Mouse (Mus musculus) embryonic fibroblast, embryonic 13.5 days (primary cell): ENCODE results near the gene Gm49380. TPM values are rescaled to one million over a fixed set of nuclear protein-coding genes. Genes with fewer than 3 reads are reported as not detected.

Experiments used
- H3K27ac ChIP-seq: 2 replicates; pipeline ENCODE4 v1.5.1; 2012; ENCODE audit warnings: low read length, control low read depth, inconsistent platforms; ENCODE audit not compliant: insufficient read depth
- H3K4me1 ChIP-seq: 2 replicates; pipeline ENCODE4 v1.6.1; 2011; ENCODE audit warnings: low read length; ENCODE audit not compliant: control insufficient read depth, insufficient read depth
- H3K4me3 ChIP-seq: 2 replicates; pipeline ENCODE4 v1.5.1; 2011; ENCODE audit warnings: mild to moderate bottlenecking, control low read depth, low read length; ENCODE audit not compliant: insufficient read depth
- CTCF ChIP-seq: IDR thresholded peaks from 2 replicates; pipeline ENCODE4 v1.5.1; 2011; ENCODE audit warnings: mild to moderate bottlenecking, control low read depth, low read length, moderate library complexity, borderline replicate concordance; ENCODE audit not compliant: insufficient read depth
- POLR2A ChIP-seq: IDR thresholded peaks from 2 replicates; pipeline ENCODE4 v1.6.1; 2011; ENCODE audit warnings: low read depth, mild to moderate bottlenecking, control low read depth, low read length, moderate library complexity
- polyA plus RNA-seq: library from polyadenylated mRNA; stranded (reverse); fragments of >200 nt; gene quantifications from 2 replicates; pipeline ENCODE4 v1.2.4, GENCODE M21; 2011; ENCODE audit warnings: low read depth; ENCODE audit not compliant: missing spikeins, insufficient read length

Gm49380 gene
- polyA plus RNA-seq, 1 experiment, result 0.21 TPM

GRCm38 (mm10) chr9:44134851-44135730 is 21.8 kb upstream of the Gm49380 start:
- Histone ChIP-seq H3K4me1 (0 out of 2 replicates have a peak, but pooled peaks cover 3% of the 10 kb centered on the region), H3K27ac (peak overlapping the region; percentile 60; the same call in 1 of the 2 replicates)

DNA sequence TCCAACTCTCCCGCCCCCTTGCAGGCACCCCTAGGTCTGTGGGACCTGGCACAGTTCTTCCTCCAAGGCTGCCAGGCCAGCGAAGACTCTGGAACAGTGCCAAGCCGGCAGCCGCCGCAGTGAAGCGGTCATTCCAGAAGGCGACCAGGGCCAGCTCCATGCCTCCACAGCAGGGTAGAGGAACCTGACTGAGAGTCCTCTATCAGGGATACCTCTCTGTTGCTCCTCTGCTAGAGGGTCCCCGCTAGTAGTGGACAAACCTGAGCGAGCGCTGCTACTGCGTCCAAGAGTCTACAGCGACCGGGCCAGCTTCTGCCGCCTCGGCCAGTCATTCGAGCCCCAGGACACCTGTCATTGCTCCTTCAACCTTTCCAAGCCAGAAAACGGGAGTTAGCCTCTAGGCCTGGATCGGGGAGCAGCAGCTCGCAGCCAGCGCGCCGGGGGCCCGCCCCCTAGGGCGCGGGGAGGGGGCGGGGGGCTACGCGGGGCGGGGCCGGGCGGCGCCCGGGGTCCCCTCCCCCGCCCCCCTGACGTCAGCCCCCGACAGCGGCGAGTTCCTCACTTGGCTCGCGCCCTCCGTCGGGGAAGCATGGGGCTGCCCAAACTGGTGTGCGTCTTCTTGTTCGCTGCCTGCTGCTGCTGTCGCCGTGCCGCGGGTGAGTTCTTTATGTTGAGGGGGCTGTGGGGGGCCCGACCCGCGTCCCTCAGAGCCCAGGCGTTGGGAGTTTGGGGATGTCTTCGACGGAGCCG is 21.0 kb upstream of the Gm49380 start, which contains the start of gene Mcam:
Gene Mcam, plus strand, starts transcription at position 369 of the 750 bp plus-strand sequence.
- Histone ChIP-seq H3K27ac (peak within 1 kb of the TSS; percentile 60; the same call in 1 of the 2 replicates), H3K4me1 (peaks cover 6% of the 10 kb centered on the region; the same call in 1 of the 2 replicates), H3K4me3 (peak within 1 kb of the TSS; percentile 85)
- no peak for TF ChIP-seq CTCF
- TF ChIP-seq POLR2A, result peak; percentile 91

More at GRCm38 (mm10) chr9:44134851-44135730, 21.8 kb upstream of the Gm49380 start:
- TF ChIP-seq CTCF (no peak), POLR2A (0 out of 2 replicates have a peak, but pooled peaks have one; percentile 5)
- H3K4me3 ChIP-seq, result peak overlapping the region; percentile 85

DNA sequence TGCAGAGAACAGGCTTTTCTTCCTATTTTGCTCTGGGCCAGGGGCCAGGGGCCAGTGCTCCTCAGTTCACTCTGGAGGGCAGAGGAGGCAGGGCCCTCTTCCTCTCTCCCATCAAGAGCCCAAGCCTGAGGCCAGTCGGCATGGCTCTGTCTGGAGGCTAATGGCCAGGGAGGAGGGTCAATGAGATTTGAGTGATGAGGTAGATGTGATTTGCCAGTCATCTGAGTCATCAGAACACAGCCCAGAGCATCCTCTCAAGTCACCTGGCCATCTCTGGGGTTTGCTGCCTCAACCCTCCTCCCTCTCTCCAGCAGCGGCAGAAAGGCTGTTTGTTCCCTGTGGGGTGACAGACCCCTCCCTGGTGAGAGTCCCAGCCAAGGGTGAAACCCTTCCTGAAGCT is 20.0 kb upstream of the Gm49380 start:
- peak overlapping the region; percentile 39; the same call in 1 of the 2 replicates for H3K4me3 ChIP-seq
- TF ChIP-seq CTCF, result no peak
- TF ChIP-seq POLR2A, result no peak
- H3K4me1 ChIP-seq, result peaks cover 6% of the 10 kb centered on the region; the same call in 1 of the 2 replicates
- peak overlapping the region; percentile 10; the same call in 1 of the 2 replicates for H3K27ac ChIP-seq

GRCm38 (mm10) chr9:44132200-44132599 is 18.9 kb upstream of the Gm49380 start:
- H3K4me1 ChIP-seq, result peaks cover 6% of the 10 kb centered on the region; the same call in 1 of the 2 replicates
- H3K27ac ChIP-seq, result no peak overlapping the region
- no peak overlapping the region for H3K4me3 ChIP-seq
- TF ChIP-seq POLR2A, result no peak

- H3K4me1 ChIP-seq, result peaks cover 8% of the 10 kb centered on the region
- no peak overlapping the region for H3K4me3 ChIP-seq
- TF ChIP-seq POLR2A, result no peak
- TF ChIP-seq CTCF, result no peak
- no peak overlapping the region; the same call in 1 of the 2 replicates for H3K27ac ChIP-seq
Measured at GRCm38 (mm10) chr9:44131276-44131590, 17.9 kb upstream of the Gm49380 start.

GRCm38 (mm10) chr9:44130581-44131275 is 17.4 kb upstream of the Gm49380 start:
- Histone ChIP-seq H3K27ac (peak overlapping the region; percentile 91), H3K4me1 (peaks cover 10% of the 10 kb centered on the region), H3K4me3 (no peak overlapping the region)
- TF ChIP-seq POLR2A, result no peak
- TF ChIP-seq CTCF, result no peak

DNA sequence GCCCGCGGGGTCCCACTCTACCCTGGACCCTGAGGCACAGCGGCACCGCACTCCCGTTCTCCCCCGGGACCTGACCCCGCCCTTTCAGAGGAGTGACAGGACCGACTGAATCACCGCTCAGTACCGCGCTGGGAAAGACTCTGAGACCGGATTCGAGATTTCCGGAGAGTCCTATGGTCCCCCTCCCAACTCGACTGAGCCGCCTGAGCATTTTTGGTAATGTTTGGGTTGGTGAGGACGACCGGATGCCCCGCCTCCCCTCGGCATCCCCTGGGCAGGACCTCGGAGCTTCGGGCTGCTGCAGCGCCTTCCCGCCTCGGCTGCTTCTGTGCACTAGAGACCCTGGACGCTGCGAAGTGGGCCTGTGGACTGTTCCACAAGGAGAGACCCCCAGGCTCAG is 16.7 kb upstream of the Gm49380 start:
- peak overlapping the region; percentile 11; the same call in 1 of the 2 replicates for H3K4me3 ChIP-seq
- H3K4me1 ChIP-seq, result peaks cover 10% of the 10 kb centered on the region
- peak overlapping the region; percentile 93 for H3K27ac ChIP-seq
- TF ChIP-seq POLR2A, result peak; percentile 66
- TF ChIP-seq CTCF, result no peak

- peak overlapping the region; percentile 11; the same call in 1 of the 2 replicates for H3K4me3 ChIP-seq
- peaks cover 10% of the 10 kb centered on the region for H3K4me1 ChIP-seq
- TF ChIP-seq CTCF, result no peak
- TF ChIP-seq POLR2A, result no peak
- peak overlapping the region; percentile 93 for H3K27ac ChIP-seq
Measured at GRCm38 (mm10) chr9:44129633-44130032, 16.3 kb upstream of the Gm49380 start.

GRCm38 (mm10) chr9:44127351-44127801 is 14.1 kb upstream of the Gm49380 start:
- Histone ChIP-seq H3K27ac (no peak overlapping the region), H3K4me3 (no peak overlapping the region), H3K4me1 (peaks cover 10% of the 10 kb centered on the region)
- TF ChIP-seq CTCF (no peak), POLR2A (no peak)
